Mouse (Mus musculus): ENCODE results near the gene Ttll8.

Ttll8 gene

DNA sequence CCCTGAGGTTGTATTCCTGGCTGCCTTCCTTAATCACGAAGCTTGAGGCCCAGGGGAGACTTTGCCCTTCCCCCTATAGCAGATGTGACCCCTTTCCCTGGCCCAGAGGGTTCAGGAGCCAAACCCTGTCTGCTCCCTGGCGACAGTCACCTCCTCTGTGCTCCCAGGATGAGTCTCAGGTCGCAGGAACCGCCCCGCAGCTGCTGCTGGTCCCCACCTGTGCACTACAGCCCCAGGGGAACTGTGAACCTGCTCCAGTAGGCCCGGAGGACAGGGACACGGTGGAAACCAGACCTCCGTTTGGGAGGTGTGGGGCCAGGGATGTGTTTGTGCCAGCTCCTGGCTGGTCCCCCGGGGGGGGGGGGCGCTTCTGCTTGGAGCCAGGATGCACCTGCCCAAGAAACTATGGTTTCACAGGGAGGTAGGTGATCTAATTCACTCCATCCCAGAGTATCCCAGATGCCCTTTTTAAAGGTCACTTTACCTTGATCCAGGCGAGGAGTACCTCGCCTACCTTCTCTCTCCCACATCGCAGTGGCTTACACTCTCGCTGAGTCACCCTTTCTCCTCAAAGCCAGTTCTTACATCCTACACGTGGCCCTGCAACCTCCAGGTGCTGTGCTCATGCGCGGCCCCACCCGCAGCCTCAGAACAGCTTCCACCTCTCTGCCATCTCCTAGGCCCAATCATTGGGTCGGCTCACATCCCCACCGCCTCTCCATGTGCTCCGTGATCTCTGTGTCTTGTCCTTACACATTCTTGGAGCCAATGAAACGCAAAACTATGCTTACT is 72.8 kb downstream of the Ttll8 start:
- no peak for DNase-seq (ENCODE audit: low spot score)

- DNase-seq (ENCODE audit: low spot score), result no peak
Measured at GRCm38 (mm10) chr15:88877021-88877400, 77.2 kb downstream of the Ttll8 start.

DNA sequence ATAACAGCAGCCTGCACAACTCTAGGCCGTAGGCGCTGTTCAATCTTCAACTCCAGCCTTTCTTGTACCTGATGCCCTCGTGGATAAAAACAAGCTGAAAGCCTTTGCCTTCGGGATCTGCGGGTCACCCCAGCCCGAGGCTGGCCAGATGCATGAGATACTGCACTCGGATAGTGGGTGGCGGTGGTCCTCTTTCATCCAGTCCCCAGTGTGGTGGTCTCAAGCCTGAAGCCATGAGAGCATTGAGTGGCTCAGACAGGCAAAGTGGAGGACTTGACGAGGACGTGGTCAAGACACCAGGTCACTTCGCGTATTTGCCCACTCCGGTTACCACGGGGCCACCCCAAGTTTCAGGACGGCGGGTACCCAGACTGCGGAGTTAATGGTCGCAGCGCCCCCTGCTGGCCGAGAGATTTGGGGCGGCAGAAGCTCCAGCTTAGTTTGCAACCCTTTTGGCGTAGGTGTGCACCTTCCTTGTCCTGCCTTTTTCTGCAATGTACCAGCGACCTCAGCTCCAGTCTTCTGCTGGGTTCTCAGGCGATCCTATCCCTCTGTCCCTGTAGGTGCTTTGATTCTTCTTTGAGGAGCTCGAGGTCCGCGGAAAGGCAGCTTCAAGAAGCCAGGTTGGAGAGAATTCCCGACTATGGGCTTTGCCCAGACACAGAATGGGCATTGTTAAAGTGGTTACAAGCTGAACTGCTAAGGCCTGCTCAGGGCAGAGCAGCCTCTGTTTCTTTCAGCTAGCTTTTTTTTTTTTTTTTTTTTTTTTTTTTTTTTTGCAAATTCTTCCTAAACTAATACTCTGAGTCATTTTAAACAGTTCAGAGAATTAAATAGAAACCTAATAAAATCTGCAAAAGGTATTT is 77.8 kb downstream of the Ttll8 start:
- DNase-seq (ENCODE audit: low spot score), result peak; percentile 55

GRCm38 (mm10) chr15:88875625-88876081 is 78.6 kb downstream of the Ttll8 start:
- DNase-seq (ENCODE audit: low spot score), result no peak

DNA sequence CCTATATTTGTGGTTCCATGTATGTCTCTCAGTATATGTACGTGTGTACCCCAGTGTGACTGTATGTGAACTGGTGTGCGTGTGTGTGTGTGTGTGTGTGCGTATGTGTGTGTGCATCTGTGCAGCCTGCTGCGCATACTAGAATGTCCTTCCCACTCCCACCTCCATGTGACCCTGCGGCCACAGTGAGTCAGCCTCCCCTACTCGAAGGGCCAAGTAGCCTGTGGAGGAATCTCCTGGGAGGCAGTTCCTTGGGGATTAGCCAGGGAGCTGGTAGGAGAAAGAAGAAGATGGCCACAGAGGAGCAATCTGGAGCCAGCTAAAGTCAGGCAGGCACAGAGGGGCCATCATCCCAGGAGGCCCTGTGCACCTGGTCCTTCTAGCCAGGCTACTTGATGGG is 79.7 kb downstream of the Ttll8 start:
- no peak for DNase-seq (ENCODE audit: low spot score)

DNA sequence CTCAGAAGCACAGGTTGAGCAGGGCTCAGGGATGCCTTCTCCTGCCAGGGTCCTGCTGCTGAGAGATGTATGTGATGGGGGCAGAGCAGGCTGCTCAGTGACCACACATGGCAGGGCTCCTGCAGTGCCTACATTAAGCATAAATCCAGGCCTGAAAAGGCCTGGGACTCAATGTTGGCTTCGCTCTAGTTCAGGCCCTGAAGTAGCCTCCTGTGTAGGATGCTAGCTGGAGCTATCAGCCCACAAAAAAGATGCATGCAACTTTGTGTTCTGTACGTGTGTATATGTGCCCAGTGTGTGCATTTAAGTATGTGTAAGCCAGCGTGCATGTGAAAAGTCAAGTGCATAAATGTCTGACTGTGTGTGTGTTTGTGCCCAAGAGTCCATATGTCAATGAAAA is 80.2 kb downstream of the Ttll8 start:
- DNase-seq (ENCODE audit: low spot score), result no peak

DNA sequence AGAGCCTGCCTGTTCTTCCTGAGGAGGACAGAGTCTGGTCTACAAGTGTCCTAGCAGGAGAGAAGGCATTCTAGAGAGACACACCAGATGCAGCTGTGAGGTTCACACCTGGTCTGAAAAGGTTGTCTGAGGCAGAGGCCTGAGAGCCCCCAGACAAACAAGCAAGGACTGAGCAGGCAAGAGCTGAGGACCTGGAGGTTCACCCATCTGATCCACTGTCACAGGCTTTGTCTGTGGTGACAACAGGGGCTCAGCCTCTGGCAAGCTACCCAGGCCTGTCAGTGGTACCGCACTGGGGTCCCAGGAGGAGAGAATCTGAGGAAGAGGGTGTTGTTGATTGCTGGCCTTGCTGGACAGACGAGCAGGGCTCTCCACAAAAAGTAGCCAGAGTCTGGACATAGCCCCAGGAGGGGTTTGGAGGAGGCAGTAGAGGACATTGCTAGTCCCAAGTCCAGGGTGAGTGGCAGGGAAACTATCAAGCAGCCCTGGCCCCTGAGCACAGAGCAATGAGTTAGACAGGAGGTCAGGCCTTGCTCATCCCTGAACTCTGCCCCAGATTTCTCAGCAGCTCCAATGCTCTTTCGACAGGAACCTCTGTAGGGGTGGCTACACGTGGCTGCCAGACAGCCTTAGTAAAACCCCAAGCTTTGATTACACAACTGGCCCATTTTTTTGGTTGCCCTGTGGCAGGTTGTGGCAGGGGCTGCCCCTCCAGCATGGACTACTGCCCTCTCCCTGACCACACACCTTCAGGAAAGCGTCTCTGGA is 83.6 kb downstream of the Ttll8 start:
- DNase-seq (ENCODE audit: low spot score), result peak; percentile 62

- peak; percentile 72 for DNase-seq (ENCODE audit: low spot score)
Measured at GRCm38 (mm10) chr15:88868024-88868742, 86.0 kb downstream of the Ttll8 start.

DNA sequence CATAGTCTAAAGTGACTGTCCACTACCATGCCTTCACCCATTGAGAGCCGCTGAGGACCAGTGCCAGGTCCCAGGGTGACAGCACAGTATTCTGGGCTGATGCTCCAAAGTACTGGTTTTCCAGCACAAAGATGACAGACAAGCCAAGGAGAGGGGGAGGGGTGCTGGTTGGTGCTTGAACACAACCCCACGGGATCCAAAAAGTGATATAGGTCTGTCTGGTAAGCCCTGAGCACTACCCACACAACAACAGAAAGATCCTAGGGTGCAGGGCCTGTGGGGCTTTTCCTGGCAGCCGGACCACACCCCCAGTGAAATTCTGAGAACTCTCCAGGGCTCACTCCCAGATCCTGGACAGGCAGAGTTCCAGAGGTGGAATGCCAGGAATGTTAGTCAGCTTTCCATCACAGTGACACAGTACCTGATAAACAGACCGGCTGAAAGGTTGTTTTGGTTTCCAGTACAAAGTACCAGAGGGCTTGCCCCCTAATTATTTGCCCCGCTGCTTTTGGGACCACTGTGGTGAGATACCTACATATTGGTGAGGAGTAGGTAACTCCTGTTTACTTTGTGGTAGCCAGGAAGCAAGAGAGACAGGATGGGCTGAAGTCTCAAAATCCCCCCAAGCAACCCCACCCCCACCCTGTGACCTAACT is 86.7 kb downstream of the Ttll8 start:
- peak; percentile 89 for DNase-seq (ENCODE audit: low spot score)

DNA sequence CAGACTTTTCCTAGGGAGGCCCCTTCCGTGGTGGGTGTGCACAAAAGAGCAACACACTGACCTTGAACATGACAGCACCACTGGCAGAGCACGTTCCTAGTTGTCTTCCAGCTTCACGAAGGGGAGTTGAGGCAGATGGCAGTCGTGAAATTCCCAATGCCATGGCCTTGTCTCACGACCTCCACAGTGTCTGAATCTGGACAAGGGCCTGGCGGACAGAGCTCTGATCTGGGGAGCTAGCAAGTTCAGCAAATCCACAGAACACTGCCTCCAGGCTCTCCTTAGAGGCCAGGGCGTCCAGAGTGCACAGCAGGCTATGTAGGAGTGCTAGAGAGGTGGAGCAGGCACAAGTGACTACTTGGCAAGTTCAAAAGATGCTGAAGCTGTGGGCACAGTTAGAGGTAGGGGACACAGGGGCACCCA is 87.3 kb downstream of the Ttll8 start:
- DNase-seq (ENCODE audit: low spot score), result no peak

DNA sequence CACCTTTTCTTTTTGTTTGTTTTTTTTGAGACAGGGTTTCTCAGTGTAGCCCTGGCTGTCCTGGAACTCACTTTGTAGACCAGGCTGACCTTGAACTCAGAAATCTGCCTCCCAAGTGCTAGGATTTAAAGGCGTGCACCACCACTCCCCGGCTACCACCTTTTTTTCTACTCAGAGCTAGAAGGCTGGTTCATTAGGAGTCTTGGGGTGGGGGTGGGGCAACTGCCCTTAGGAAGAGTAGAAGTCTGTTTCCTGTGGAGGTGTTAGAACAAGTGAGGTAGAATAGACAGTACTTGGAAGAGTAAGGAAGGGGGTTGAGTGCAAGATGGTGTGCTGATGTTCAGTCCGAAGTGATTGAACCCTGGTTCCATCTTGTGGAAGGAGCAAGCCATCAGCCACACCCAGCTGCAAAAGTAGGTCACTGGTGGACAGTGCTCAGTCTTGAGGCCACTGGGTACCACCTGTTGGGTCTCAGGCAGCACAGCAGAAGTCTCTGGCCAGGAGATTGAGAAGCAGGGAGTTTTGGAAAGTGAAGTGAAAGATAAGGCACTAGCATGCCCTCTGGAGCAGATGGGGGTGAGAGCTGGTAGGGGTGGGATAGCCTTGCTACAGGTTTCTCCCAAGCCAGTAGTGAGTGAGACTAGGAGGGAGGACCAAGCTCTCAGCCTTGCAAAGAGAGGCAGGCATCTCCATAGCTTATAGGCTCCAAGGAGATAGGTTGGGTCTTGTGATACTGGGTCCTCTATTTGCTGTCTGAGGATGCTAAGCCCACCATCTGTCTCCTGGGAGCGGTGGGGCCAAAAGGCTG is 88.1 kb downstream of the Ttll8 start:
- no peak for DNase-seq (ENCODE audit: low spot score)

DNA sequence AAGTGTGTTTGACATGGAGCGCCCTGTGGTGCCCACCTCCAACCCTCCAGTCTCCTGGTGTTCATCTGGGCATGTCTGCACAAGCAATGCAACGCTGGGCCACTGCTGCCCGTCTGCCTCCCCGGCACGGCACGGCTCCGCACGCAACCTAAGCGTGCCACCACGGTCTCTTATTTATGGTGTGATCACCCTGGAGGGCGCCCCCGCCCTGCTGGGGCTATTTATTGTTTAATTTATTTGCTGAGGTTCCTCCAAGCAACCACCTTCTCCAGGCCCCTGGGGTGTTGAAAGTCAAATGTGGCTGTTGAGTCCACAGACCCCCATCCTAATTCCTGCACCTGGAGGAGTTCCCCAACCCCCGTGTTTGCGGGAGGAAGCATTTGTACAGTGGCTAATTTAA is 89.2 kb downstream of the Ttll8 start:
- no peak for DNase-seq (ENCODE audit: low spot score)

DNA sequence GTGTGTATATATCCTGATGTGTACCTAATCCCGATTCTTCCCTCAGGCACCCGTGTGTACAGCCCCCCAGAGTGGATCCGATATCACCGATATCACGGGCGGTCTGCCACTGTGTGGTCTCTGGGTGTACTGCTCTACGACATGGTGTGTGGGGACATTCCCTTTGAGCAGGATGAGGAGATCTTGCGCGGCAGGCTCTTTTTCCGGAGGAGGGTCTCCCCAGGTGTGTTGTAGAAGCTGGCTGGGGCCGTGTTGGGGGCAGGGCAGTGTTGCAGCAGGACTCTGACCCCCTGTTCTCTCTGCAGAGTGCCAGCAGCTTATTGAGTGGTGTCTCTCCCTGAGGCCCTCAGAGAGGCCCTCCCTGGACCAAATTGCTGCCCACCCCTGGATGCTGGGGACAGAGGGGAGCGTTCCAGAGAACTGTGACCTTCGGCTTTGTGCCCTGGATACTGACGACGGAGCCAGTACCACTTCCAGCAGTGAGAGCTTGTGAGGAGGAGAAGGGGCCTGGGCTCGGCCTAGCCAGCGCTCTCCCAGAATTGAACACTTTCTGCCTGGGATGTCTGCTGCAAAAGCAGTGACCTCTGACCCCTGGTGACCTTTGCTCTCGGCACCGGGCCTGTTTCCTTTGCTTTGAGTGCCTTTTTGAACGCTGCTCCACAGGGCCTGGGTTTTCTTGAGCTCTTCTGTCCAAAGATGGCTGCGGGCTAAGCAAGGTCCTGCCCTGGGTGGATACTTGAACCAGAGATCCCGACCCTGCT is 89.8 kb downstream of the Ttll8 start:
- peak; percentile 76 for DNase-seq (ENCODE audit: low spot score)

DNA sequence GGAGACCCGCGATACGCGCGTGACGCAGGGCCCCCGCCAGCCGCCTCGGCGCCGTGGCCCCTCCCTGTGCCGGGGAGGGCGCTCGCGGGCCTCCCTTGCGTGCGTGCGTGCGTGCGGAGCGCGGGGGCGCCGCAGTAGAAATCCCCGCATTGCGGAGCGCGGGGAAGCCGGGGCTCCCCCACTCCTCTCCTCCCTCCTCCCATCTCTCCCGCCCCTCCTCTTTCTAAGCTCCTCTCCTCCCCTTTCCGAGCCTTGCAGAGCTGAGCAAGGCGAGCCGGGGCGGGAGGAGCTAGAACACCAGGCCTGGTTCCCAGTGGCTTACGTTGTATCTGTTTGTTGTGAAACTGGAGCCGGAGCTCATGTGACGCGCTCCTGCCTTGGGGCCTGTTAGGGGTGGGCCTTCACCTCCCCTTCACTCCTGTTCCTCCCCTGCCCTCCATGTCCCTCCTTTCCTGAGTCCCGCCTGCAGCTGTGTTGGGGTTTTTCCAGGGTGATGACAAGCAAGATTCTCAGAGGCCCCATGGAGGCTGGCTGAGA is 90.5 kb downstream of the Ttll8 start:
- peak; percentile 96 for DNase-seq (ENCODE audit: low spot score)

DNA sequence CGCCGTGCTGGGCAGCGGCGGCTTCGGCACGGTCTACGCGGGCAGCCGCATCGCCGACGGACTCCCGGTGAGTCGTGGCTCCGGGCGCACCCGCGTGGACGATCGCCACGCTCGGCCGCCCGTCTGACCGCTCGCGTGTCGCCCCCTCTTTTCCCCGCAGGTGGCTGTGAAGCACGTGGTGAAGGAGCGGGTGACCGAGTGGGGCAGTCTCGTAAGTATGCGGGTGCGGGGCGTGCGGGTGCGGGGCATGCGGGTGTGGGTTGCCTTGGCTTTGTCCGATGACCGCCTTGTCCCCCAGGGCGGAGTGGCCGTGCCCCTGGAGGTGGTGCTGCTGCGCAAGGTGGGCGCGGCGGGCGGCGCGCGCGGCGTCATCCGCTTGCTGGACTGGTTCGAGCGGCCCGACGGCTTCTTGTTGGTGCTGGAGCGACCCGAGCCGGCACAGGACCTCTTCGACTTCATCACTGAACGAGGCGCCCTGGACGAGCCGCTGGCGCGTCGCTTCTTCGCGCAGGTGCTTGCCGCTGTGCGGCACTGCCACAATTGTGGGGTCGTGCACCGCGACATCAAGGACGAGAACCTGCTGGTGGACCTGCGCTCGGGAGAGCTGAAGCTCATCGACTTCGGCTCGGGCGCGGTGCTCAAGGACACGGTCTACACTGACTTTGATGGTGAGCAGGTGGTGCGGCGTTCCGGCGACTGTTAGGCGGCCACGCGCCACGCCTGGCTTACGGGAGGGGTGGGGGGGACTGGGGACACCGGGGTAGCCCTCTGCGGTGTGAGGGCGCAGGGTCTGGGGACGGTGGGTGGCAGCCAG is 91.1 kb downstream of the Ttll8 start:
- no peak for DNase-seq (ENCODE audit: low spot score)

DNA sequence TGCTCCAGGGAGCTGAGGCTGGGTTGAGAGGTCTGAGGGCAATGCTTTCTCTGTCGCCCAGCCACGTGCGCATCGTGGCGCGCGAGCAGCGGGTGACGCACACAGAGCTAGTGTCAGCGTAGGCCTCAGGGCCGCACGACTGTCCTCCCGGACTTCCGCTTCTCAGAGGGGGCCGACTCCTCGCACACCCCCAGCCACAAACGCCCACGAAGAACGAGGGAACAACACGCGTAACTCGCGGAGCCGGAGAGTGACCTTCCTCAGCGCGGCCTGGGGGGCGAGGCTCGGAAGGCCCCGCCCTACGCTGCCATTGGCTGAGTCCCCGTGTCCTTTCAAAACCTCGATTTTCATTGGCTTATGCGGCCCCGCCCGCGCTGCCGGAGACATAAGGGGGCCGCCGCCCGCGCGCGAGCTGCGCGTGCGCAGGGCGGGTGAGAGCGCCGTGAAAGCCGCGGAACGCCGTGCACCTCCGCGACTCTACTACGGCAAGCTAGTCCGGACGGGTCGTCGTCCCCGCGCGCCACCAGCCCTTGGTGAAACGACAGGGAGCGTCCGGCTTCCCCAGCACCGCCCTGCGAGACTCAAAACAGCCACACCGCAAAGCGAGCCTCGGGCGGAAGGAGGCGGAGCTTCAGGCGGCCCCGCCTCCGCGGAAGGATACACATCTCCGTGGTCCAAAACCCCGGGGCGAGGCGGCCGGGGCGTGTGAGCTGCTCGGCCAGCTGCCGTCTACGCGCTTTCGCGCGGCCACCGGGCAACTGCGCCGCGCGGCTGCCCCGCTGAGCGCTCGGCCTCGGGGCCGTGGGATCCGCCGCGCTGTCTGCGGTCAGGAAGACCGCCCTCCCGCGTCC is 92.2 kb downstream of the Ttll8 start, which contains the start of gene Pim3:
TSS of gene Pim3 (plus strand) at position 415 of the 851 bp plus-strand sequence.
- peak; percentile 96 for DNase-seq (ENCODE audit: low spot score)

DNA sequence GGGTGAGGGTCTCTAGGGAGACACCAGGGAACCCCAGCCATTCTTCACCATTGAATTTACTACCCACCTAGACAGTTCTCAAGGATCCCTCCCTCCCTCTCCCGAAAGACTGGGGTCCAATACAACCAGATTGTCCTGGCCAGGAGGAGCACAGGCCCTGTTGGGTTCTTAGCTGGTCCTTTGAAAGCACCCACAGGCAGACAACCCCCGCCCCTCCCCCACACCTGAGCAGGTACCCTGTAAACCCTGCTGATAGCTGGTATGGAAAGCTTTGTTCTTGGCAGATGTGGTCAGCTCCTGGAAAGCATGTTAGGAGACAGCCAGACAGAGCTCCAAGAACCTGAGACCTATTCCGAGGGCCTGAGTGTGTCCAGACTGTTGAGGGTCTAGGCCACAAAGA is 93.4 kb downstream of the Ttll8 start:
- no peak for DNase-seq (ENCODE audit: low spot score)
